Mouse (Mus musculus): ENCODE results near the gene Emx1.

- TF ChIP-seq CTCF (IDR thresholded peaks at IDR 0.05; ENCODE audit: control insufficient read depth, insufficient read depth, low read length) (no peak), POLR2A (IDR thresholded peaks at IDR 0.05; ENCODE audit: borderline replicate concordance, control insufficient read depth, low read depth, low read length) (no peak)
These were observed 7.2 kb upstream of the Emx1 start for GRCm38 (mm10) chr6:85180036-85180435.
